Mouse (Mus musculus): Measurements from ENCODE around the gene Prss30. TPM values are rescaled to one million over a fixed set of nuclear protein-coding genes. Genes with fewer than 3 reads are reported as not detected.

The Prss30 gene
- total RNA-seq, 2 experiments from 2014 or later: 0.48 to 0.93 TPM

- DNase-seq (ENCODE audit: low spot score in 2 of 2): peak; percentile 47 to 90
- intact Hi-C loops (cut with DNase I): no loop called here
Measured at GRCm38 (mm10) chr17:23925090-23925493, 55.3 kb downstream of the Prss30 start.

- peak; percentile 85 to 95 for DNase-seq (ENCODE audit: low spot score in 2 of 2)
- intact Hi-C loops (cut with DNase I): no loop called here
Measured at GRCm38 (mm10) chr17:23924531-23925007, 55.8 kb downstream of the Prss30 start.

Small RNA genes lying within 50 kb of the gene (microRNA-seq; reads per million reads assigned to microRNA genes)
- 0 reads per million in 2 experiments for gene Gm27700

Other genes starting within 250 kb of the Prss30 start
- gene Paqr4, start 239.7 kb downstream of the Prss30 start, total RNA-seq (2021): 10 to 100 TPM; 54.2 to 56.8 TPM
- under 1 TPM; 0.40 to 0.48 TPM for gene Kremen2, start 234.7 kb downstream of the Prss30 start, total RNA-seq (2021)
- gene Flywch1, start 209.0 kb downstream of the Prss30 start, total RNA-seq (2021): 100 to 1,000 TPM; 173 to 185 TPM
- gene Flywch2, start 194.5 kb downstream of the Prss30 start, total RNA-seq (2021): 10 to 100 TPM; 25.7 to 30.1 TPM
- gene Srrm2, start 190.0 kb downstream of the Prss30 start, total RNA-seq (2021): 100 to 1,000 TPM; 573 to 599 TPM
- 100 to 1,000 TPM; 334 to 397 TPM for gene Elob, start 151.4 kb downstream of the Prss30 start, total RNA-seq (2021)
- gene Prss33, start 144.5 kb downstream of the Prss30 start, total RNA-seq (2021): not detected
- gene Prss32, start 136.7 kb downstream of the Prss30 start, total RNA-seq (2021): 1 to 10 TPM in 1 of 2 experiments, not detected in 1; 1.1 TPM
- 1 to 10 TPM; 1.9 to 2.2 TPM for gene Prss41, start 136.4 kb downstream of the Prss30 start, total RNA-seq (2021)
- gene Prss21, start 112.5 kb downstream of the Prss30 start, total RNA-seq (2021): not detected
- gene Dcpp1, start 99.7 kb downstream of the Prss30 start, total RNA-seq (2021): not detected
- not detected for gene Dcpp2, start 99.7 kb downstream of the Prss30 start, total RNA-seq (2021)
- not detected for gene Dcpp3, start 63.1 kb downstream of the Prss30 start, total RNA-seq (2021)
- not detected for gene Sbp, start 38.9 kb downstream of the Prss30 start, total RNA-seq (2021)
- not detected for gene Sbpl, start 25.3 kb downstream of the Prss30 start, total RNA-seq (2021)
- 1 to 10 TPM; 1.8 to 2.2 TPM for gene Prss22, start 17.5 kb upstream of the Prss30 start, total RNA-seq (2021)
- not detected for gene Prss27, start 57.6 kb upstream of the Prss30 start, total RNA-seq (2021)
- 10 to 100 TPM; 37.6 to 48.3 TPM for gene Kctd5, start 92.9 kb upstream of the Prss30 start, total RNA-seq (2021)
- 10 to 100 TPM; 89.4 to 95.5 TPM for gene Pdpk1, start 170.4 kb upstream of the Prss30 start, total RNA-seq (2021)
- gene Amdhd2, start 183.2 kb upstream of the Prss30 start, total RNA-seq (2021): 10 to 100 TPM; 32.4 to 36.1 TPM
- 1,000 to 10,000 TPM; 1,506 to 1,590 TPM for gene Atp6v0c, start 189.1 kb upstream of the Prss30 start, total RNA-seq (2021)
- 10 to 100 TPM; 71.1 to 72.5 TPM for gene Tbc1d24, start 225.0 kb upstream of the Prss30 start, total RNA-seq (2021)
- 10 to 100 TPM; 11.0 to 12.6 TPM for gene Ntn3, start 229.0 kb upstream of the Prss30 start, total RNA-seq (2021)
- gene Tedc2, start 240.3 kb upstream of the Prss30 start, total RNA-seq (2021): 10 to 100 TPM in 1 of 2 experiments, 1 to 10 TPM in 1; 8.7 to 10.1 TPM